Mouse (Mus musculus): Measurements from ENCODE around the gene Glis3.

- TF ChIP-seq CTCF (IDR thresholded peaks at IDR 0.05) (no peak), EP300 (IDR thresholded peaks at IDR 0.05) (no peak)
These were observed 2.7 kb downstream of the Glis3 start for GRCm38 (mm10) chr19:28677045-28677727.
